Mouse (Mus musculus): Measurements from ENCODE around the gene Itga4.

The Itga4 gene

GRCm38 (mm10) chr2:79351179-79352099, 96.2 kb downstream of the Itga4 start:
- in situ Hi-C loops (cut with MseI, MboI), result no loop called here

- in situ Hi-C loops (cut with MseI, MboI), result no loop called here
These were observed 97.0 kb downstream of the Itga4 start for GRCm38 (mm10) chr2:79352100-79352802.

- in situ Hi-C loops (cut with MseI, MboI), result no loop called here
These were observed 99.5 kb downstream of the Itga4 start for GRCm38 (mm10) chr2:79354773-79355172.

GRCm38 (mm10) chr2:79357835-79358234, 102.6 kb downstream of the Itga4 start:
- in situ Hi-C loops (cut with MseI, MboI), result no loop called here

GRCm38 (mm10) chr2:79362029-79362428, 106.8 kb downstream of the Itga4 start:
- in situ Hi-C loops (cut with MseI, MboI), result loop anchor here in 1 of 2 experiments (10.0 kb wide), 1 partner anchor 413 kb away; no protein-coding TSS in a partner anchor

- in situ Hi-C loops (cut with MseI, MboI), result loop anchor here in 1 of 2 experiments (10.0 kb wide), 1 partner anchor 411 kb away; no protein-coding TSS in a partner anchor
These were observed 108.7 kb downstream of the Itga4 start for GRCm38 (mm10) chr2:79363920-79364319.

GRCm38 (mm10) chr2:79367451-79368450, 112.5 kb downstream of the Itga4 start:
- in situ Hi-C loops (cut with MseI, MboI), result loop anchor here in 1 of 2 experiments (5.0 to 10.0 kb wide), 2 partner anchors 130 to 407 kb away; no protein-coding TSS in a partner anchor

- in situ Hi-C loops (cut with MseI, MboI), result loop anchor here in 1 of 2 experiments (5.0 to 10.0 kb wide), 2 partner anchors 129 to 406 kb away; no protein-coding TSS in a partner anchor
These were observed 113.4 kb downstream of the Itga4 start for GRCm38 (mm10) chr2:79368661-79369060.

GRCm38 (mm10) chr2:79369061-79369524, 113.9 kb downstream of the Itga4 start:
- in situ Hi-C loops (cut with MseI, MboI), result loop anchor here in 1 of 2 experiments (5.0 to 10.0 kb wide), 2 partner anchors 128 to 406 kb away; no protein-coding TSS in a partner anchor

- in situ Hi-C loops (cut with MseI, MboI), result loop anchor here (5.0 to 10.0 kb wide), 3 partner anchors 125 to 405 kb away; no protein-coding TSS in a partner anchor
These were observed 114.7 kb downstream of the Itga4 start for GRCm38 (mm10) chr2:79369905-79370304.

- in situ Hi-C loops (cut with MseI, MboI), result loop anchor here in 1 of 2 experiments (10.0 kb wide), 1 partner anchor 124 kb away; no protein-coding TSS in a partner anchor
These were observed 115.6 kb downstream of the Itga4 start for GRCm38 (mm10) chr2:79370711-79371312.

GRCm38 (mm10) chr2:79371326-79372153, 116.3 kb downstream of the Itga4 start:
- in situ Hi-C loops (cut with MseI, MboI), result loop anchor here in 1 of 2 experiments (10.0 kb wide), 1 partner anchor 123 kb away; no protein-coding TSS in a partner anchor

GRCm38 (mm10) chr2:79372154-79372467, 116.9 kb downstream of the Itga4 start:
- in situ Hi-C loops (cut with MseI, MboI), result loop anchor here in 1 of 2 experiments (10.0 kb wide), 1 partner anchor 123 kb away; no protein-coding TSS in a partner anchor

GRCm38 (mm10) chr2:79372486-79373200, 117.4 kb downstream of the Itga4 start:
- in situ Hi-C loops (cut with MseI, MboI), result loop anchor here in 1 of 2 experiments (10.0 kb wide), 1 partner anchor 122 kb away; no protein-coding TSS in a partner anchor

- in situ Hi-C loops (cut with MseI, MboI), result loop anchor here in 1 of 2 experiments (10.0 kb wide), 1 partner anchor 116 kb away; no protein-coding TSS in a partner anchor
These were observed 123.3 kb downstream of the Itga4 start for GRCm38 (mm10) chr2:79378346-79379086.

GRCm38 (mm10) chr2:79379087-79380041, 124.1 kb downstream of the Itga4 start:
- in situ Hi-C loops (cut with MseI, MboI), result loop anchor here in 1 of 2 experiments (10.0 kb wide), 1 partner anchor 115 kb away; no protein-coding TSS in a partner anchor
